Mouse (Mus musculus) CD8-positive naive resting alpha-beta T cell, adult 2 months (primary cell): ENCODE measurements at regions not wholly inside any gene's neighbourhood (a gene's known extent, or its start where the extent isn't known, plus 50 kb on each side); places are given as distances from the start of the nearest gene placed in this dataset.
"Not testable (repeated sequence)": the region's sequence is repeated elsewhere in the genome, so short reads cannot be mapped to it uniquely, and the experiment has no call there.

Source experiments
- DNase-seq, 2 experiments: peaks; one replicate each; pipeline ENCODE4 v3.0.0; 2022; ENCODE audit warnings: low read depth in 2 of 2, low spot score in 2 of 2

- no peak for DNase-seq
Measured at GRCm38 (mm10) chr3:78575667-78576464, 710.5 kb downstream of the Rapgef2 start.

DNA sequence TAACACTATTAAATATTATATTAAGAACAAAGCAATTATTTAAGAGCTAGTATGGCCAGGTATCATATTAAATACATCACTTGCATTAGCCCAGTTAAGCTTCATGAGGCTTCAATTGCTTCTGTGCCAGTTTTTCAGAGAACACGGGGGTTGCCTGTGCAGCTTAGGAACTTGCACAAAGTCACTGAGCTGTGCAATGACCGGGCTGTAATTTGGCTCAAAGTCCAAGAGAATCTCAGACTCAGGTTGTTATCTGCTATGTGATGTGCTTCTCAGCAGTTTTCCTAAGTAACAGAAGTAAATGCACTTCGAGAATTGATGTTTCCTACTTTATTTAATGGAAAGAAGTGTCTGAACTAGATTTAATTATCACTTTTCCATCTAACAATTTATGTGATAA lies 711.5 kb downstream of the Rapgef2 start:
- DNase-seq, result no peak

- DNase-seq, result no peak
Measured at GRCm38 (mm10) chr3:78573299-78573698, 713.0 kb downstream of the Rapgef2 start.

GRCm38 (mm10) chr3:78564926-78565325 lies 721.4 kb downstream of the Rapgef2 start:
- not testable (repeated sequence) for DNase-seq
